Mouse (Mus musculus) forebrain, postnatal 0 days (tissue): ENCODE data around the gene Cdh8. TPM values are rescaled to one million over a fixed set of nuclear protein-coding genes. Genes with fewer than 3 reads are reported as not detected.

Experiments used
- ATAC-seq: fragments of 200-750 bp; cut with Nextera tagmentation; 2 replicates; pipeline ENCODE4 v1.8.0; 2017; ENCODE audit warnings: mild to moderate bottlenecking, moderate library complexity
- DNase-seq: peaks from one replicate; pipeline ENCODE4 v3.0.0-alpha.2; 2015
- H3K27ac ChIP-seq: fragments of 300-500 bp; sonication (generic); 2 replicates; pipeline ENCODE4 v1.5.1; 2014; ENCODE audit warnings: low read depth, mild to moderate bottlenecking, antibody characterized with exemption, low read length, moderate library complexity, mixed read lengths
- H3K27me3 ChIP-seq: fragments of 300-500 bp; sonication (generic); 2 replicates; pipeline ENCODE4 v1.6.1; 2014; ENCODE audit warnings: mild to moderate bottlenecking, low read length, mixed read lengths; ENCODE audit not compliant: insufficient read depth
- H3K36me3 ChIP-seq: fragments of 300-500 bp; sonication (generic); 2 replicates; pipeline ENCODE4 v1.6.1; 2014; ENCODE audit warnings: mild to moderate bottlenecking, moderate library complexity; ENCODE audit not compliant: insufficient read depth
- H3K4me1 ChIP-seq: fragments of 300-500 bp; sonication (generic); 2 replicates; pipeline ENCODE4 v1.6.1; 2014; ENCODE audit warnings: antibody characterized with exemption; ENCODE audit not compliant: insufficient read depth
- H3K4me2 ChIP-seq: fragments of 300-500 bp; sonication (generic); 2 replicates; pipeline ENCODE4 v1.6.1; 2014; ENCODE audit warnings: low read depth, mild to moderate bottlenecking, moderate library complexity
- H3K4me3 ChIP-seq: fragments of 300-500 bp; sonication (generic); 2 replicates; pipeline ENCODE4 v1.5.1; 2014; ENCODE audit warnings: low read depth, low read length, mixed read lengths
- H3K9ac ChIP-seq: fragments of 300-500 bp; sonication (generic); 2 replicates; pipeline ENCODE4 v1.6.1; 2014; ENCODE audit warnings: mild to moderate bottlenecking
- H3K9me3 ChIP-seq: fragments of 300-500 bp; sonication (generic); 2 replicates; pipeline ENCODE4 v1.6.1; 2016; ENCODE audit warnings: low read length
- CTCF ChIP-seq: sonication (generic); IDR thresholded peaks from 2 replicates; pipeline ENCODE4 v1.5.1; 2016; ENCODE audit warnings: antibody characterized with exemption, control low read depth, low read depth
- WGBS: fragments of 180-500 bp; shearing (Covaris S2); extraction: QIAGEN DNeasy Blood & Tissue Kit; methylation state at CpG from one replicate; pipeline ENCODE4 v1.1.7; 2014; 5-methylcytosine and 5-hydroxymethylcytosine counted together
- polyA plus RNA-seq: library from polyadenylated mRNA; unstranded; fragments of >200 nt; fragmentation: Nextera tagmentation; extraction: Ambion mirVana; gene quantifications from 2 replicates; pipeline ENCODE4 v1.2.1, GENCODE M21; 2015
- total RNA-seq: library from RNA; depleted of rRNA; stranded (reverse); fragments of >200 nt; gene quantifications from 2 replicates; pipeline ENCODE4 v1.2.3, GENCODE M21; 2014; rRNA removed

Gene Cdh8
- 111 and 115 TPM in 2 replicates for total RNA-seq
- polyA plus RNA-seq: 40.1 and 63.1 TPM in 2 replicates

DNA sequence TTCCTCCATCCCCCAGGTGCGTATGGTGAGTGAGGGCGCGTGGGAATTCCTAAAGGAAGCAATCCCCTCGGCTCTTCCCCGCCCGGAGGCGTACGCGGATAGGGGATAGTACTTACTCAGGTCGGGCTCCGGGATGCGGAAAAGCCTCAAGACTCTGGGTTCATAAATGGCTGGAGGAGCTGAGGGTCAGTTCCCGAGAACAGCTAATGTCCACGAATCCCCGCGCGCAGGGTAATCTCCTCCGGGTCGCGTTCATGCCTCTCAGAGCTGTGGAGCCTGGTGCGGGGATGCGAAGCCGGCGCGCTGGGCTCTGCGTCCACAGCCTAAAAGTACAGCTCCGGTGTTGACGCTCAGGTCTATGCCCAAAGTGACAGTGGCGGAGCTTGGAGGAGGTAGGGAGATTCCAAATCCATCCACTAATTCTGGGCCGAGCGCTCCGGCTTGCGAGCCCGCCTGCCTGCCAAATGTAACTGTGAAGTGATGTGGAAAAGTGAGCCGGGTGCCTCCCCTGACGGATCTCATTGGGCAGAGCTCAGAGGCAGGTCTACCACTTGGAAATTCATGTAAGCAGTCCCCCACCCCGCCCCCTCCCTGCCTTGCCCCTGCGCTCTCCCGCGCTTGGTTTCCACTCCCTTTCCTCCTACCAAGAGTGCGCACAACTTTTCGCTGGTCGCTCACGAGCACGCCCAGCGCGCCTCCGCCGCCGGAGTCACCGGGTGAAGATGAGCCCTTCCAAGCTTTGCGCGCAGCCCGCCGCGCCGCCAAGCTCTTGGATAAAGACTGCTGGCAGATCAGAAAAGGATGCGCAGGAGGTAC lies at the start of gene Cdh8:
Gene Cdh8 (minus strand): TSS at position 506 of the 816 bp plus-strand sequence.
- H3K4me1 ChIP-seq: no peaks in the 10 kb centered on the region
- H3K9ac ChIP-seq: peak within 1 kb of the TSS; percentile 65
- no peaks in the 10 kb centered on the region for H3K36me3 ChIP-seq
- peak within 1 kb of the TSS; percentile 85 for H3K4me2 ChIP-seq
- H3K27me3 ChIP-seq: no peaks in the 10 kb centered on the region
- H3K9me3 ChIP-seq: no peaks in the 10 kb centered on the region
- peak within 1 kb of the TSS; percentile 80 for H3K27ac ChIP-seq
- under 1% methylated on average over 58 of the region's 58 CpGs for WGBS
- peak; percentile 86 for DNase-seq
- ATAC-seq: peak; percentile 89
- TF ChIP-seq CTCF: no peak
- H3K4me3 ChIP-seq: peak within 1 kb of the TSS; percentile 72

- Histone ChIP-seq H3K4me3 (no peak overlapping the region), H3K36me3 (no peaks in the 10 kb centered on the region), H3K4me2 (no peak overlapping the region), H3K27me3 (no peaks in the 10 kb centered on the region), H3K9ac (no peak overlapping the region), H3K27ac (no peak overlapping the region), H3K9me3 (no peaks in the 10 kb centered on the region), H3K4me1 (no peaks in the 10 kb centered on the region)
- ATAC-seq (no peak), DNase-seq (no peak)
- TF ChIP-seq CTCF: no peak
- WGBS: 95% methylated on average over 1 of the region's 1 CpGs
Observed at GRCm38 (mm10) chr8:99446506-99446905, 30.2 kb upstream of the Cdh8 start.

- Histone ChIP-seq H3K27me3 (no peaks in the 10 kb centered on the region), H3K4me3 (no peak overlapping the region), H3K4me1 (no peaks in the 10 kb centered on the region), H3K4me2 (no peak overlapping the region), H3K36me3 (no peaks in the 10 kb centered on the region), H3K9ac (no peak overlapping the region), H3K9me3 (no peaks in the 10 kb centered on the region), H3K27ac (no peak overlapping the region)
- no peak for DNase-seq
- ATAC-seq: no peak
- 81% methylated on average over 4 of the region's 4 CpGs for WGBS
- no peak for TF ChIP-seq CTCF
Observed at GRCm38 (mm10) chr8:99425901-99426300, 9.6 kb upstream of the Cdh8 start.

DNA sequence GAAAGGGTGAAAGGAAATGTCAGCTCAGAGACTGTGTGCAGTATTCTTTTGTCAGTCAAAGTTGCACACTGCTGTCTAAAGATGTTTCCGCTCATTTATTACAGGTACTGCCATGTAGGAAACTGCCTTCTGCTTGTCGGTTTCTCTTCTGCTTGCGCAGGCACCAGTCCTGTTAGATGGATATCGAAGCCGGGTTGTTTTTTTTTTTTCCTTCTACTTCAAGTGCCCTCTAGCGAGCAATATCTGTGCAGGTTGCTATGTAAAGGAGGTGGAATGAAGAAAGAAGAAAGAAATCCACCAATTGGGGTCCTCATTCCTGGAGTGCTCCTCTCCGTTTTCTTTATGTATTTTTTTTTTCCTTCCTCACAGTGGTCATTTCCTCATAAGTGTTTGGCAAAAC lies 5.2 kb upstream of the Cdh8 start:
- H3K4me1 ChIP-seq: no peaks in the 10 kb centered on the region

DNA sequence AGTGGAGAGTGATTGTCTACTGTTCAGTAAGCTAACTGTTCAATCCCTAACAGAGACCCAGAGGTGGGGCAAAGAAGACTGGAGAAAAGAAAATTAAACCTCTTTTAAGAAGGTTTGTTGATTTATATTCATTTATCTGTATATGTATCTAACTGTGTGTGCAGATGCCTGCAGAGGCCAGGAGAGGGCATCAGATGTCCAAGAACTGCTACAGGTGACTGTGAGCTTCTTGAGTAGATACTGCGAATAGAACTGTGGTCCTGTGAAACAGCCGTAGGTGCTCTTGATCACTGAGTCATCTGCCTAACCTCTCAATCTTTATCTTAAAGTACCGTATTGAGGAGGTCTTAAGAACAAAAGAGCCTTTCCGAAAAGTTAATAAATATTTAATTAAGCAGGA lies 3.5 kb upstream of the Cdh8 start:
- DNase-seq (no peak), ATAC-seq (no peak)
- 93% methylated on average over 4 of the region's 4 CpGs for WGBS
- H3K4me3 ChIP-seq: no peak overlapping the region
- peak; percentile 42 for TF ChIP-seq CTCF
- no peak overlapping the region for H3K9ac ChIP-seq
- no peak overlapping the region for H3K4me2 ChIP-seq
- no peaks in the 10 kb centered on the region for H3K27me3 ChIP-seq
- H3K27ac ChIP-seq: no peak overlapping the region
- no peaks in the 10 kb centered on the region for H3K9me3 ChIP-seq
- H3K4me1 ChIP-seq: no peaks in the 10 kb centered on the region
- no peaks in the 10 kb centered on the region for H3K36me3 ChIP-seq

More for the DNA sequence above, 5.2 kb upstream of the Cdh8 start:
- Histone ChIP-seq H3K4me3 (peak overlapping the region; percentile 21), H3K4me2 (peak overlapping the region; percentile 45), H3K27ac (0 out of 2 replicates have a peak overlapping the region, but pooled peaks have one; percentile 23), H3K9me3 (no peaks in the 10 kb centered on the region), H3K27me3 (no peaks in the 10 kb centered on the region), H3K36me3 (no peaks in the 10 kb centered on the region), H3K9ac (peak overlapping the region; percentile 7; the same call in 1 of the 2 replicates)
- ATAC-seq (peak; percentile 34; the same call in 1 of the 2 replicates), DNase-seq (peak; percentile 79)
- 5% methylated on average over 7 of the region's 7 CpGs for WGBS
- peak; percentile 68 for TF ChIP-seq CTCF

GRCm38 (mm10) chr8:99417456-99417855 lies 1.2 kb upstream of the Cdh8 start:
- no peaks in the 10 kb centered on the region for H3K4me1 ChIP-seq
- H3K27me3 ChIP-seq: no peaks in the 10 kb centered on the region
- peak overlapping the region; percentile 85 for H3K4me2 ChIP-seq
- H3K4me3 ChIP-seq: peak overlapping the region; percentile 72
- peak overlapping the region; percentile 65 for H3K9ac ChIP-seq
- TF ChIP-seq CTCF: no peak
- 11% methylated on average over 7 of the region's 7 CpGs for WGBS
- peak; percentile 36 for DNase-seq
- H3K27ac ChIP-seq: peak overlapping the region; percentile 77; the same call in 1 of the 2 replicates
- H3K9me3 ChIP-seq: no peaks in the 10 kb centered on the region
- ATAC-seq: no peak
- no peaks in the 10 kb centered on the region for H3K36me3 ChIP-seq
